7 mouse cellular contexts compared by ENCODE assay signal in the genomic region with DNA sequence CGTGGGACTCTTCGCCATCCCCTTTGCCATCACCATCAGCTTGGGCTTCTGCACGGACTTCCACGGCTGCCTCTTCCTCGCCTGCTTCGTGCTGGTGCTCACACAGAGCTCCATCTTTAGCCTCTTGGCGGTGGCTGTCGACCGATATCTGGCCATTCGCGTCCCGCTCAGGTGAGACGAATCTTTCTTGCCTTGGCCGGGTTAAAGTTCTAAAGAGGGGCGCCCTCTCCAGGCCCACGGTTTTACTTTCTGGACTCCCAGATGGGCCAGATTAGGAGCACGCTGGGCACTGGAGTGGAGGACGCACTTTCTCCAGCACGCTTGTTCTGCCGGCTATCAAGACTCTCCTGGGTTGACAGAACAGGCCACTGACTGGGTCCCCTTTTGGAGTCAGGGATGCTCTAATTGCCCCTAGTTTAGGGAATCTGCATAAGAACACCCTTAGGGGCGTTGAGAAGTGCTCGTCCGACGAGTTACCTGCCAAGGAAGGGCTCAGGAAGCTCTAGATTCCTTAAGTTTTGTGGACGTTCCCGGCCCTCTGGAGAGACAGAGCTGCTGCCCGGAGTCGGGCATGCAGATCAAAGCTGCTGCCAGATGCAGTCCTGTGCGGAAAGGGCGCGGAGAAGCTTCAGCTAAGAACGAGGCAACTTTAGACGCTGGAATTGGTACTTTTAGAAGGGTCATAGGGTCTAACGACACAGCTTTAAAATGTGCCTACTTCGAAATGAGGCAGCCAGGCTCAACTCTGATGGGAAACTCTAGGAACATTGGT. TPM values are rescaled to one million over a fixed set of nuclear protein-coding genes. Genes with fewer than 3 reads are reported as not detected.
DNase-seq lines count a peak whose midpoint lies in the region; ATAC-seq and TF ChIP-seq lines count a peak whose summit lies in the region.

No protein-coding gene starts in this region.

- H3K27ac ChIP-seq in thymus, adult 2 months (ENCODE audit: control insufficient read depth, insufficient read depth, low read length), result no peak overlapping the region
- H3K27ac ChIP-seq in heart, embryonic 10.5 days, result peak overlapping the region; percentile 45
- H3K27ac ChIP-seq in kidney, embryonic 15.5 days, result no peak overlapping the region
- no peak overlapping the region for H3K27ac ChIP-seq in stomach, embryonic 16.5 days (ENCODE audit: low read length)

- DNase-seq in thymus, adult 2 months, result peak; percentile 6
- DNase-seq in thymus, adult 18-20 months, result no peak
- DNase-seq in cerebellum, adult 18-20 months, result peak; percentile 37 to 45
- no peak for DNase-seq in heart, embryonic 10.5 days (ENCODE audit: low spot score)
- DNase-seq in lung, postnatal 14 days, result peak; percentile 62

- ATAC-seq in kidney, embryonic 15.5 days (replicated peaks; ENCODE audit: low FRiP score), result peak; percentile 22
- peak; percentile 12; the same call in 1 of the 2 replicates for ATAC-seq in stomach, embryonic 16.5 days (ENCODE audit: insufficient read depth, low FRiP score)

- peak overlapping the region; percentile 94 for H3K4me2 ChIP-seq in kidney, embryonic 15.5 days
- H3K4me2 ChIP-seq in stomach, embryonic 16.5 days (ENCODE audit: low read depth, low read length), result peak overlapping the region; percentile 99

- H3K9me3 ChIP-seq in heart, embryonic 10.5 days, result 0 out of 2 replicates have a peak, but pooled peaks cover 6% of the 10 kb centered on the region
- H3K9me3 ChIP-seq in kidney, embryonic 15.5 days (replicated peaks), result 0 out of 2 replicates have a peak, but pooled peaks cover 5% of the 10 kb centered on the region
- no peaks in the 10 kb centered on the region for H3K9me3 ChIP-seq in stomach, embryonic 16.5 days (replicated peaks; ENCODE audit: control insufficient read depth, low read length)

- no peak for TF ChIP-seq POLR2A in thymus, adult 2 months (IDR thresholded peaks at IDR 0.05; ENCODE audit: control insufficient read depth, extremely low read depth, insufficient read depth, low read length, poor library complexity)

- H3K36me3 ChIP-seq in thymus, adult 2 months (ENCODE audit: control insufficient read depth, insufficient read depth, low read length), result no peaks in the 10 kb centered on the region
- no peaks in the 10 kb centered on the region for H3K36me3 ChIP-seq in heart, embryonic 10.5 days
- H3K36me3 ChIP-seq in kidney, embryonic 15.5 days, result no peaks in the 10 kb centered on the region
- no peaks in the 10 kb centered on the region for H3K36me3 ChIP-seq in stomach, embryonic 16.5 days (ENCODE audit: control insufficient read depth, insufficient read depth, low read length)

- no peaks in the 10 kb centered on the region; the same call in 1 of the 2 replicates for H3K27me3 ChIP-seq in thymus, adult 2 months (ENCODE audit: control insufficient read depth, insufficient read depth, low read length)
- peaks cover 57% of the 10 kb centered on the region for H3K27me3 ChIP-seq in heart, embryonic 10.5 days (ENCODE audit: insufficient read depth, poor library complexity, severe bottlenecking)
- peaks cover 48% of the 10 kb centered on the region for H3K27me3 ChIP-seq in kidney, embryonic 15.5 days
- H3K27me3 ChIP-seq in stomach, embryonic 16.5 days (ENCODE audit: control insufficient read depth, insufficient read depth, low read length), result peaks cover 8% of the 10 kb centered on the region; the same call in 1 of the 2 replicates

- TF ChIP-seq CTCF in thymus, adult 2 months (IDR thresholded peaks at IDR 0.05; ENCODE audit: borderline replicate concordance, control insufficient read depth, extremely low read depth, insufficient read depth, low read length, poor library complexity), result no peak

- peak overlapping the region; percentile 55 for H3K4me3 ChIP-seq in thymus, adult 2 months (ENCODE audit: control insufficient read depth, insufficient read depth, low read length)
- peak overlapping the region; percentile 77 for H3K4me3 ChIP-seq in heart, embryonic 10.5 days
- H3K4me3 ChIP-seq in kidney, embryonic 15.5 days (replicated peaks), result peak overlapping the region; percentile 61
- peak overlapping the region; percentile 54 for H3K4me3 ChIP-seq in stomach, embryonic 16.5 days (replicated peaks; ENCODE audit: low read length)

- peaks cover 23% of the 10 kb centered on the region for H3K4me1 ChIP-seq in thymus, adult 2 months (replicated peaks; ENCODE audit: control insufficient read depth, insufficient read depth, low read length)
- peaks cover 23% of the 10 kb centered on the region for H3K4me1 ChIP-seq in heart, embryonic 10.5 days
- H3K4me1 ChIP-seq in kidney, embryonic 15.5 days, result peaks cover 25% of the 10 kb centered on the region
- H3K4me1 ChIP-seq in stomach, embryonic 16.5 days (ENCODE audit: control insufficient read depth, insufficient read depth, low read length), result peaks cover 16% of the 10 kb centered on the region; the same call in 1 of the 2 replicates

- WGBS in thymus, adult 2 months, result 12% methylated on average over 35 of the region's 35 CpGs
- WGBS in heart, embryonic 10.5 days, result 6% methylated on average over 35 of the region's 35 CpGs
- WGBS in kidney, embryonic 15.5 days, result 2% methylated on average over 35 of the region's 35 CpGs
- 6% methylated on average over 35 of the region's 35 CpGs for WGBS in stomach, embryonic 16.5 days

- H3K9ac ChIP-seq in kidney, embryonic 15.5 days, result peak overlapping the region; percentile 41
- peak overlapping the region; percentile 66 for H3K9ac ChIP-seq in stomach, embryonic 16.5 days (ENCODE audit: low read length)

RNA-seq across cellular contexts. Expression of a gene that starts 0.7 kb away (rescaled TPM):
- 1.8 and 2.6 TPM in 2 replicates for polyA plus RNA-seq in thymus, adult 2 months (2012; rRNA removed)
- 0.79 and 1.7 TPM in 2 replicates for polyA plus RNA-seq in heart, embryonic 10.5 days (2016; fragmentation: Nextera tagmentation; extraction: Ambion mirVana)
- 3.3 and 4.0 TPM in 2 replicates for polyA plus RNA-seq in kidney, embryonic 15.5 days (2015; fragmentation: Nextera tagmentation; extraction: Ambion mirVana)
- polyA plus RNA-seq in stomach, embryonic 16.5 days (2015; fragmentation: Nextera tagmentation; extraction: Ambion mirVana), result 7.9 and 8.1 TPM in 2 replicates

RNA-seq across cellular contexts. Expression of a gene that starts 31.7 kb away (rescaled TPM):
- polyA plus RNA-seq in thymus, adult 2 months (2012; rRNA removed), result 7.1 and 8.2 TPM in 2 replicates
- 19.2 and 19.6 TPM in 2 replicates for polyA plus RNA-seq in heart, embryonic 10.5 days (2016; fragmentation: Nextera tagmentation; extraction: Ambion mirVana)
- polyA plus RNA-seq in kidney, embryonic 15.5 days (2015; fragmentation: Nextera tagmentation; extraction: Ambion mirVana), result 21.4 and 22.3 TPM in 2 replicates
- polyA plus RNA-seq in stomach, embryonic 16.5 days (2015; fragmentation: Nextera tagmentation; extraction: Ambion mirVana), result 18.4 and 19.8 TPM in 2 replicates

RNA-seq across cellular contexts. Expression of a gene that starts 31.8 kb away (rescaled TPM):
- polyA plus RNA-seq in thymus, adult 2 months (2012; rRNA removed), result 11.7 and 12.2 TPM in 2 replicates
- polyA plus RNA-seq in heart, embryonic 10.5 days (2016; fragmentation: Nextera tagmentation; extraction: Ambion mirVana), result 16.6 and 20.3 TPM in 2 replicates
- 21.1 and 21.7 TPM in 2 replicates for polyA plus RNA-seq in kidney, embryonic 15.5 days (2015; fragmentation: Nextera tagmentation; extraction: Ambion mirVana)
- polyA plus RNA-seq in stomach, embryonic 16.5 days (2015; fragmentation: Nextera tagmentation; extraction: Ambion mirVana), result 14.6 and 14.9 TPM in 2 replicates

Comparison
In these comparisons a context has a peak if more than half of its experiments do, and no peak if none do; other contexts are left out.
1. DNase-seq: peak in thymus, adult 2 months (single experiment), cerebellum, adult 18-20 months (2 of 2) and lung, postnatal 14 days (single experiment); none in thymus, adult 18-20 months (0 of 2) and heart, embryonic 10.5 days (single experiment).
2. Peak in every context shown above with its lines, with median percentiles within 50 percentile points of each other: H3K4me3 ChIP-seq.